Mouse (Mus musculus) cerebellum, adult 18-20 months (tissue): Measurements from ENCODE around the gene Fundc1.
"Not testable (repeated sequence)": the region's sequence is repeated elsewhere in the genome, so short reads cannot be mapped to it uniquely, and the experiment has no call there.

Source experiments
- DNase-seq, 2 experiments: peaks; one replicate each; pipeline ENCODE4 v3.0.0; 2021

The Fundc1 gene

DNA sequence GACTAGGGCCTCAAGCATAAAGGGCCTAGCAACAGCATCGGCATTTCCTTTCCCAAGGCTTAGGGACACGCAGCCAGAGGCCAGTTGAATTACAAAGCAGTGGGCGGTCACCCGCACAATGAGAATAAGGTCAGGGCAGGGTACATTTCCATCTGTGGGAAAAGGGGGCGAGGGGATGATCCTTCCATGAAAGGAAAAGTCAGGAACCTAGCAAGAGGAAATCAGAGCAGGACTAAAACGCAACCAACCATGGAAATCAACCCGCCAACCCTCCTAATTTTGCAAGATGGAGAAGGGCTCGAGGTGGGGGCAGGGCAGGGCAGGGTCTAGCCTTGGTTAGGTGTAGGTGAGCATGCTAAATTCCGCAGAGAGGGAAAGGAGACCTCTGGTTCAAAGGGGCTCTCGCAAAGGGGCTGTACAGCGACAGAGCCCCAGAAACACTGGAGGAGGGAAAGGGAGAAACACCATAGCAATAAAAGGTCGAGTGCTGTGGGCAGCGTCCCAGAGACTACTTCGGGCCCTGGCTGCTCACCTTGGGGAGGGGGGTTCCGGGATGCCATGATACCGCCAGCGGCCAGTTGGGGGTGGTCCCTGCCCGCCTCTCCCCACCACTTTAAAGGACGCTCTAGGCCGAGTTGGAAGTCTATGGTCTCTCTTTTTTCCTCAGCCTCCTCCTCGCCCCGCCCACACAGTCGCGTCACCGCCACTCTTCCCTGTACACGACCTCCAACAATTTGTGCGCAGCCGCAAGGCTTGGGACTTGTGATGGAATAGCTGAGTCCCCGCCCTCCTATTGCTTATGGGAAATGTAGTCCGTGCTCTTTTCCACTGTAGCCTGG, at the start of gene Fundc1:
Gene Fundc1, minus strand, starts transcription at position 705 of the 839 bp plus-strand sequence.
- DNase-seq, result peak; percentile 92 to 96

DNA sequence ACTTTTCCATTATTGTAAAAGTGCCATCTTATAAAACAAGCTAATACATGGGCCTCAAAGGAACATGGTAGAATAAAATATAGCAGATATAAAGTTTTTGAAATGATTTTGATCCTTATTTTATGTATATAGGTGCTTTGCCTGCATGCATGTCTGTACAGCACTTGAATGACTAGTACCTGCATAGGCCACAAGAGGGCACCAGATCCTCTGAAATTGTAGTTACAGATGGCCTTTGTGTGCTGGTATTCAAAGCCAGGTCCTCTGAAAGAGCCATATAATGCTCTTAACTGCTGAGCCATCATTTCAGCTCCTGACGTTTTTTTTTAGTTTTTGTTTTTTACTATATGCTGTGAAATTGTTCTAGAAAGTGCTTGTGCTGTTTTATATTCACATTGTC, 39.1 kb upstream of the Fundc1 start:
- no peak for DNase-seq

DNA sequence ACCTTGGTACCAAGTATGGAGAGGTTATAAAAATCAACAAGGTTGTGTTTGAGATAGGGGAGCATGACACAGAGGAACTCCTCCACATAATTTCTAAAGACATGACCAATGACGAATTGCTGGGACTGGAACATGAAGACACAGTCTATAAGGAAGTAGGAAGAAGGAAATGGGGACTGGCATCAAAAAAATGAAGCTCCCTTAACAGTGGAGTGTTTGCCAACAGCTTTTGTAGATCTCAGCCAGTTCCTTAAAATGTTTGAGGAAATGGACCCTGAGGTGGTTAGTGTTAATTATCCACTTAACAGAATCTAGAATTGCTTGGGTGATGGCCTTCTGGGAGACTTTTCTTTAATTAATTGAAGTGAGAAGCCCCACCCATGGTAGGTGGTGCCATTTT, 36.6 kb upstream of the Fundc1 start:
- DNase-seq, result no peak

DNA sequence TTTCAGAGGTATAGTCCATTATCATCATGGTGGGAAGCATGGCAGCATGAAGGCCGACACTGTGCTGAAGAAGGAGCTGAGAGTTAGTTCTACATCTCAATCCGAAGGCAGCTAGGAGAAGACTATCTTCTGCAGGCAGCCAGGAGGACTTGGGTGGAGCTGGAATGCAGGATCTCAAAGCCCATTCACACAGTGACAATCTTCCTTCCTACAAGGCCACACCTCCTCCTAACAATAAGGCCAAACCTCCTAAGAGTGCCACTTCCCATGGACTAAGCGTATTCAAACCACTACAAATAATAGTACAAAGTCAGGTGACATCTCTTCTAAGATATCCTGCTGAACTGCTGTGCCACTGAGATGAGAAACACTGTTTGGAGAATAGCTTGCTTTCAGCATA, 35.5 kb upstream of the Fundc1 start:
- DNase-seq, result no peak

DNA sequence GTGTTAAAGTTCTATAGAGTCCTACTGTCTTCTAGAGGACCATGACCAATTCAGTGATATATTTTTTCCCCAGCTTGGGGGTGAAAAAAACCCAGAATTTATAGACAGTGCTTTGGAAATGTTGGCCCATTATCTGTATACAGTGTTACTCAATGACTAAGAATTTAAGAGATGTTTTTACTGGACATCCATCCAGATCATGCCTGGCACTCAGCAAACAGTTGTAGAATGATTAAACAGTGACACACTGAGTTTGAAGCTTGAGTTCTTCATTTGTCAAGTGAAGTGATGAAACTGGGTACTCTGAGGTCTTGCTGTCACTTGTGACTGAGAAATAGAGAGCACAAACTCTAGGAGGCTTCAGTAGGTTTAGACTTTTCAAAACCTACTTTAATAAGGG, 21.2 kb upstream of the Fundc1 start:
- no peak for DNase-seq

DNA sequence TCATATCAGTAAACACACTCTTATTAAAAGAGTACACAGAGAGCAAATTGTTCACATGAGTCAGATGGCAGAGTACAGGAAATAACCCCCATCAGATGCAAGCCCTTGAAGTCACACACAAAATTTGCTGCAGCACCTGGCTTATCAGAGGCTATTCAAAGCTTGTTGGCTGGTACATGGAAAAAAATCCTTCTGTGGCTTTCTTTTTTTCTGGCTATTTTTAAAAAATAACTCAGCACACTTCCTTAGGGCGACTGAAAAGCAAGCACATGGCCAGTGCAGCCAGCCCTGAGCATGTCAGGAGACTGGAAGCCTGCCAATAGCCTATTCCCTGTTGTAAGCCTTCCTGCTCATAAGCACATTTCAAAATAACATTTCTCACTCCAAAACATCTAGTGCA, 18.6 kb upstream of the Fundc1 start:
- DNase-seq, result peak; percentile 72 to 81

DNA sequence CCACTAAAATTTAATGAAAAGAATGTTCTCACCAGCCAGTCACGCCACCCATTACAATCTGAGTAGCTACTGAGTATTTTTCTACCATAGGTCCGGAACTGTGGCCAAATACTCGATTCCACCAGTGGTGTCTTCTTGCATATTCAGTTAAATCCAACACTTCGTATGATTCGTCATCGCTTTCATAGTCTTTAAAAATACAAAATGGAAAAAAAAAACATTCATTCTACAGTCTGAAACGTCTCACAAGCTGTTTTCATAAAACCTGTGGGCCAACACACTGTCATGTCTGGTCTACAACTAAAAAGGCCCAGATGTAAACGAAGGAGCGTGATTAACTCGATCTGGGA, 879 bp downstream of the Fundc1 start:
- no peak for DNase-seq

DNA sequence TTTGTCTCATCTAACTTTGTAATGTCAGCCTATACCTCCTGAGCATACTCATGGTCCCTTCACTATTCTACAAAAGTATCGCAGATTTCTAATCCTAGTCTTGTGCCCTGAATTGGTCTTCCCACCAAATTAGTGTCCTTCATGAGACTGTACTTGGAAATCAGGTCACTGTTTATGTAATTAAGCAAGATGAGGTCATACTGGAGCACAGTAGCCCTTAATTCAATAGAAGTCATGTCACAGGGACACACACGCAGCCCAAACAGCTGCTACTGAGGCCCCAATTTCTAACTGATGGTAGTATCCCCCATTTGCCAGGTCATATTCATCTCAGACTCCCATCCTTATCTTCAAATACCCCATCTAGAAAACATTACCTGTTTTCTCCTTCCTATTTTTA, 3.5 kb downstream of the Fundc1 start:
- DNase-seq, result no peak

DNA sequence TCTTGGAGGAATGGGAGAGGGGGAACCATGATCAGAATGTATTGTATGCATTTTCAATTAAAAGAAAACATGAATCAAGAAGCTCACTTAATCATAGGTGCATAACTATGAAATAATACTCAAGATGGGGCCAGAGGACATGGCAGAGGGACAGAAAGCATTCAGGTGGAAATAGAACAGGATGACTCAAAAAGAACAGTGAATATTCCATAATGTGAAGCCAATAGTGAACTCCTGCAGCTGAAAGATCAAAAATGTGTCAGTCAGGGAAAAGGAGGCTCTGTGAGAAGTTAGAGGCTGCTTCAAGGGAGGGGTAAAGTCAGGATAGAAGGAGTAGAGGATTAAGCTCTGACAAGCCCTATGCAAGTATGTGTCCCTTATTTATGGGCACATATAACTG, 6.4 kb downstream of the Fundc1 start:
- peak; percentile 31 to 32 for DNase-seq

DNA sequence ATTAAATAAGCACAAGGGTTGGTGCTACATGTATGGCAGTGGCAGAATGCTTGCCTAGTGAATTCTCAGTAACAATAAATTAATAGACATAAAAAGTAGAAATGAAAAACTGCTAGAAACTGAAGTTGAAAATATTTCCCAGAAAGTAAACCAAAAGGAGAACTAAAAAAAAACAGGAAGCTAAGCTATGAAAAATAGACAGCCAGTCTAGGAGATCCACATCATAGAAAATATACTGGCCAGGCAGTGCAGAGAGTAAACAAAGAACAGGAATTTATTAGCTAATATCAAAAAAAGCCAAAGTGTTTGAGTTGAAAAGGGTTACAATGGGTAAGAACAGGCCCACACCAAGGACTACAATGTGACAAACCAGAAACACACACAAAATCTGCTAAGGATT, 7.4 kb downstream of the Fundc1 start:
- no peak for DNase-seq

DNA sequence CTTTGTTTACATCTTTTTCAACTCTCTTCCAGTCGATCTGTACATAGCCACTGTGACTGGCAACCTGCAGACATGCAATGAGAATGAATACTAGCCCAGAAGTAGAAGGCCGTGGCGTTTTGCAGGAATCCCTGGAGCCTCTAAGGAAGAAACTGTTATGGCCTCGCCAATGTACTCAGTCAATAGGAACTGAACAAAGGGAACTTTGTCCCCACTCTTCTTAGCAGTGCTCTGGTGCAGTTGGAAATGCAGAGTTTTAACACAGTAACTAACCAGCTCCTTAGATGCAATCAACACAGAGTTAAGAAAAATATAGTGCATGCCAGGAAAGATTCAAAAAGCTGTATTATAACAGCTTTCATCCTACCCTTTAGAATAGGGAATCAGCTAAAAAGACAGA, 13.4 kb downstream of the Fundc1 start:
- no peak for DNase-seq

DNA sequence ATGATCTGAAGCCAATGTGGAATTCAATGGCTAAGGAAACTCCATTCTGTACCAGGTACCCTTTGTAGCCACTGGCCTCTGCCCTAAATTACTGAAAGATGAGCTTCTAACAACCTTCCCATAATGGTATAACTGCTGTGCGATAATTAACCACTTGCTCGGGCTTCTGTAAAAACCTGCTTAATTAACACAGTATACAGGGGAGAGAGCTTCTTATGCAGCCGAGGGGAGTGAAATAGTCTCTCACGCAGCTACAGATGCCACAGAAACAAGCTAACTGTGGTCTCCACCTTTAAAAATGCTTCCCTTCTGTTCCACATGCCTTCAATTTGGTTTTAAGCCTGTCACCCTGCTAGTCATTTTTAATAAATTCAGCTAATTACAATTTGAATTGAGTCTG, 17.6 kb downstream of the Fundc1 start:
- no peak for DNase-seq

DNA sequence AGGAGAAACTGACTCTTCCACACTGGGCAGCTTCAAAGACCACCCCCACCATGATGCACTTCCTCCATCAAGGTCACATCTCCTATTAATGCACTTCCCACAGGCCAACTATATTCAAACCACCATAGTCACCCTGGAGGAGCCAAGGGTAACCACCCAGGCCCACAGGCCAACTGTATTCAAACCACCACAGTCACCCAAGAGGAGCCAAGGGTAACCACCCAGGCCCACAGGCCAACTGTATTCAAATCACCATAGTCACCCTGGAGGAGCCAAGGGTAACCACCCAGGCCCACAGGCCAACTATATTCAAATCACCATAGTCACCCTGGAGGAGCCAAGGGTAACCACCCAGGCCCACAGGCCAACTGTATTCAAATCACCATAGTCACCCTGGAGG, 20.5 kb downstream of the Fundc1 start:
- DNase-seq, result not testable (repeated sequence)

DNA sequence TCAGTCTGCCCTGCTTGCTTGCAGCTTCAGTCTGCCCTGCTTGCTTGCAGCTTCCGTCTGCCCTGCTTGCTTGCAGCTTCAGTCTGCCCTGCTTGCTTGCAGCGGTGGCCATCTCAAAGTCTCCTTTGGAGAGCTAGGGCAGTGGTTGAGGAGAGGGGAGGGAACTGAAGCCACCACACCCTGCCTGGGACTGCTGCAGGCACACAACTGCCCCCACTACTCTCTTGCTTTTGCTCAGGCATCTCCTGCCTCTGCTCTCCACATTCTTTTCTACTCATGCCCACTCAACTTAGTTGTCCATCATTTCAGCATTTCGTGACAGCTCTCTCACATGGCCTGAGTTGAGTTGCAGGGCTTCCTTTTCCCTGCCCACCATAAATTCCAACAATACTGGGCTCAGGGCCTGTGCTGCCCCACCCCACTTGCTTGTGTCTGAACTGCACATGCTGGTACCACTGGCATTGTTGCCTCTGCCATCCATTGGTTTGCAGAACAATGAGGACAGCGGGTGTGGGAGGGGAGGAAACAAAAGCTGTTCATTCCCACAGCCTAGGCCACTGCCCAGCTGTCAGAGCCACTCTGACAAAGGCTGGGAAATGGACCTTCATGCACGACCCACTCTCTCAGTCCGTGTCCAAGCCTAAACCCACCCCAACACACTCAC, 24.9 kb downstream of the Fundc1 start:
- DNase-seq, result no peak

DNA sequence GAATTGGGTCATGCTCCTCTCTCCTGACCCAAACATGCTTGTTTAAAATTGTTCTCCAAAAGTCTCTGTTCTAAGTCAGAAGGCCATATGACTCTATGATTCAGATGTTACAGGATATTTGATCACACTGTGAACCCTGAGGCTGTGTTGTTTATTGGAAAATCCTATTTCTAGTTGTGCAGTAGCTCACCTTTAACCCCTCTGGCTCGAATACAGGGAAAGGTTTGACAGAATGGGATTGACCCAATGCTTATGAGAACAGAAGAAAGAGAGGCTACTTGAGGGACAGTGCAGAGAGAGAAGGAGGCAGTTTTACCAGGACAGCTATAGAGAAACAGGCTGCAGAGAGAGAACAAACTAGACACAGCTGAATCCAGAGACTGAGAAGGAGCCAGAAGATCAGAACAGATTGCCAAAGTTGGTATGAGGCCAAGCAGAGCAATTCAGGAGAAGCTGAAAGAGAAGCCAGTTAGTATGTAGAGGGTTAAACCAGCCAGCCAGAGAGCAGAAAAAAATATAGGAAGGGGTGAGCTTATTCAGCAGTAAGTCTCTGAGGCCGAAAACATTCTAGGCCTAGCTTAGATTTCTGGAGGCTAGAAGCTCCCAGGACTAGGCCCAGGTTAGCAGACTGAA, 27.1 kb downstream of the Fundc1 start:
- DNase-seq, result peak; percentile 23 to 33

DNA sequence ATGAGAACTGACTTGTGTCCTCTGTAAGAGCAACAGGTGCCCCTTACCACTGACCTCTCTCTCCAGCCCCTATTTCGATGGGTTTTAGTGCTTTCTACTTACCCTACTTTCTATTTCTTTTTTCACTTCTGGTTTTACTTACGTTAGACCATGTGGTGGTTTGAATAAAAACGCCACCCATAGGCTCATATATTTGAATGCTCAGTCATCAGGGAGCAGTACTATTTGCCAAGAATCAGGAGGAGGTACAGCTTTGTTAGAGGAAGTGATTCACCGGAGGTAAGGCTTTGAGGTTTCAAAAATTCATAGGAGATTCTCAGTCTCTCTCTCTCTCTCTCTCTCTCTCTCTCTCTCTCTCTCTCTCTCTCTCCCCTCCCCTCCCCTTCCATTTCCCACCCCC, 34.4 kb downstream of the Fundc1 start:
- DNase-seq, result no peak

DNA sequence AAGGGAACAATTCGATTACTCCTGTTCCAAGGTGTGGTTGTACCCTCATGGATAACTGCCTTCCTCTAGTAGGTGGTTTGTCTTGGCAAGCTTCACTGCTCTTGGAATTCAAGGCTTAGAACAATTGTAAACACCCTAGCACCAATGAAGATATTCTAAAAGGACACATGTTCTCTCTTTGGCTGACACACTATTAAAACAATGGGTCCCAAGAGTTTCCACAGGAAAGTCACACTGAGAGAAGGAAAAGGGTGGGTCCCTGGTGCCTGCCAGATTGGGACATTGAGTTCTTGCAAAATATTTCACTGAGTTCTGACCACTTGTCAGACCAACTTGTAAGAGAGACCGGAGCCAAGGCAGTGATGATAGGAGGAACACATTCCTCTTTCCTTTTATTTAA, 45.1 kb downstream of the Fundc1 start:
- no peak for DNase-seq

DNA sequence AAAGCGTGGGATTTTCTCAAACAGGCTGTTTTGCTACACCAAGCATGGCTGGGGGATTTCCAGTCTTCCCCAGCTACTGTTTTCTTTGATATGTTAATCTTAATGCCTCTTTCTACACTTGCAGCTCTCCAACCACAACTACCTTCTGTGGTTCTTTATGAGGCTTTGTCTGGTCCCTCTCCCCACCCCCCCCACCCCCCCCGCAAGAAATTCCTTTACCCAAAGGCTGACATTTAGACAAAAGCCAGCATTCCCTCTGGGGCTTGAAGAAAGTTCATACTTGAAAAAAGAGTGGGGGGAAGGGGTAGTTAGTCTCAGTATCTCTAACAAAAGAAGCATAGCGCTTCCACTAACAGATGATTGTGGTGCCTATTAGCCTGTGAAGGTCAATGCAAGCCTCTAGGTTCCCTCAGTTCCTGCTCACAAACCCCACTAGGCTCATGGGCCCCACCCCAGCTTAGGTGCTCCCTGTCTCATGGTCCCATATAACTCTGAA, 50.9 kb downstream of the Fundc1 start:
- DNase-seq, result no peak

DNA sequence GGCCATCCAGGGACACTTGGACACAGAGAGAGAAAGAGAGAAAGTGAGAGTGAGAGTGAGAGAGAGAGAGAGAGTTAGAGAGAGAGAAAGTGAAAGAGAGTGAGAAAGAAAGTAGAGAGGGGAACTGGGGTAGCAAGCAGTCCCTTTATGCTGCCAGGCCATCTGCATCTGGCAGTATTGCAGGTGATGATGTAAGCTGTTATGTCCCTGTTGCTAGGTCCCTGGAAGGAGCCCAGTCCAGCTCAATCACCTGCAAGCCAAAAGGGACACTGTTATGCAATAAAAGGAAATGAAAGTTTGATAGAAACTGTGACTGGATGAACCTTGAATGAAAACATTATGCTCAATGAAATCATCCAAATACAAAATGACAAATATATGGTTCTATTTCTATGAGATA, 52.0 kb downstream of the Fundc1 start:
- peak; percentile 22 to 26 for DNase-seq

DNA sequence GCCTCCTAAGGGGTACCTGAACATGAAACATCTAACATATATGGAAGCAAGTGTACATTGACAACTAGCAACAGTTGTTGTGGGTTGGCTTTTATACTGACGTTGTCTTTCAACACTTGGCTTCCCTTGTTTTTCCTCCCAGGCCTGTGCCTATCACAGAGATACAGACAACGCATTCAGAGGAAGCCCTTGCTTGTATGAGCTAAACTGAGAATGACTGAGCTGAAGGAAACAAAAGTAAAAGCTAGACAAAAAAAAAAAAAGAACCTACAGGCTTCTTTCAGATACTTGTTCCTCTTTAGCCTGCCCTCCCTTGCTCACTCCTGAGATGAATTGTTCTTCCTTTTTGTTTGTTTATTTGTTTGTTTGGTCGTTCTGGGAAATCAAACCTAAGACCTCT, 58.1 kb downstream of the Fundc1 start:
- no peak for DNase-seq

DNA sequence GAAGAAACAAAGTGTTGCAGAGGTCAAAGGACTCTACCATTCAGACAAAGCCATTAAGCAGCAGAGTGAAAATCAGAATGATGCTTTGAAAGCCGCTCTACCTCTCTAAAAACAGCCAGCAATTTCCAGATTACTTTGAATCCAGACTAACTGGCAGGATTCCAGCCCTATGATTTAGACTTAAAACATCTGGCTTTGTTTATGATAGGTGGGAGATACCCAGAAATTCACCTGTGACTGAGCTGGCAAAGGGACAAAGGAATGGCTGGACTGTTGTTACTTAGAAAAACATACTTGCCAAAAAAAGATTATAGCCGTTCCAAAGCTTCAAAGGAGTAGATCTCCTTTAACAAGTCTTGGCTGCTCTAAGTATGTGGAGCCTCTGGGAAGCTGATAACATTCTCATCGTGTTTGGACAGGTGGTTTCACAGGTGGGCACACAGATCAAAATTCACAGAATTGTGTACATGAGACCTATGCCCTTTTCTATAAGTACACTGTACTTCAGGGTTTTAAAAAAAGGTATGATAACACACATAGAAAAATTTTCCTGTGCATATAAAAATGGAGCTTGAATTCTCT, 60.0 kb downstream of the Fundc1 start:
- no peak for DNase-seq
